Mouse (Mus musculus) heart, adult 2 months (tissue): ENCODE data around the gene Usp30.

Experiments
- EP300 ChIP-seq: fragments of 200-500 bp; IDR thresholded peaks from 2 replicates; pipeline ENCODE4 v1.6.1; 2011; ENCODE audit warnings: low read depth, low read length, control low read depth; ENCODE audit not compliant: insufficient read depth
- POLR2A ChIP-seq: fragments of 200-500 bp; IDR thresholded peaks from 2 replicates; pipeline ENCODE4 v1.6.1; 2011; ENCODE audit warnings: mild to moderate bottlenecking, low read depth, low read length, control low read depth; ENCODE audit not compliant: insufficient read depth

DNA sequence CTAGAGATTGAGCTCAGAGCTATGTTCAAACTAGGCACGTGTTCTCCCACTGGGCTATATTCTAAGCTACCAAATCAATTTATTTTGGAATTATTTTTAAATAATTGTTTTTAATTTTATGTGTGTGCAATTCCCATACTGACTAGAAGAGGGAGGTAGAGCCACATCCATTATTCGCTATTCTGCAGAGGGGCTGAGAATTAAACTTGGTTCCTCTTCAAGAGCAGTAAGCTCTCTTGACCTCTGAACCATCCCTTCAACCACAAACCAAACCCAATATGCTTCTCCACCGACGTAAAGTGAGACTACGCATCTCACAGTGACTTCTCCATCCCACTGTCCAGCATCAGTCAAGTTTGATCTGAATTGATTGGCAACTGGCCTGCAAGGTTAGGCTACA lies 18.1 kb upstream of the Usp30 start:
- TF ChIP-seq POLR2A, result no peak
- no peak for TF ChIP-seq EP300
